Mouse (Mus musculus) E14TG2a.4 (cell line): ENCODE results near the gene Mblac2.

ENCODE experiments used
- CTCF ChIP-seq: conservative IDR thresholded peaks from 2 replicates; pipeline ENCODE4 v1.5.1; 2014; ENCODE audit warnings: low read length
- NANOG ChIP-seq: IDR thresholded peaks from 2 replicates; pipeline ENCODE4 v1.6.1; 2014; ENCODE audit warnings: borderline replicate concordance, low read length, mixed read lengths
- POU5F1 ChIP-seq: IDR thresholded peaks from 2 replicates; pipeline ENCODE4 v1.6.1; 2014; ENCODE audit warnings: low read length, borderline replicate concordance

DNA sequence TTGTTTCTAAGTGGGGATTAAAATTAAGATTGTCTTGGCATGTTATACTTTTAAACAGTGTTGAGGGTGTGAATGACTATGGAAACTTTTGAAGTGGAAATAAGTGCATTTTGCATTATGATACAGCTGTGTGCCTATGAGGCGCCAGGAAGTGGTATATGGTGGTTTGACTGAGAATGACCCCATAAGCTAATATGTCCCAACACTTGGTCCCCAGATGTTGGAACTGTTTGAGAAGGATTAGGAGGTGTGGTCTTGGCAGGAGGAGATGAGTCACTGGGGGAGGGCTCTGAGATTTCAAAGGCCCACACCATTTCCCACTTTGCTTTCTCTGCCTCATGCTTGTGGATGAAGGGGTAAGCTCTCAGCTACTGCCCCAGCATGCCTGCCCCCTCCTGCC lies 44.2 kb downstream of the Mblac2 start:
- TF ChIP-seq CTCF, result no peak
- TF ChIP-seq POU5F1, result no peak
- TF ChIP-seq NANOG, result no peak
